Mouse (Mus musculus): ENCODE data around the gene 4930556J24Rik.
A peak's percentile ranks its signal among the peaks of the same experiment; 100 is the strongest.
"Not testable (repeated sequence)": the region's sequence is repeated elsewhere in the genome, so short reads cannot be mapped to it uniquely, and the experiment has no call there.

The 4930556J24Rik gene

DNA sequence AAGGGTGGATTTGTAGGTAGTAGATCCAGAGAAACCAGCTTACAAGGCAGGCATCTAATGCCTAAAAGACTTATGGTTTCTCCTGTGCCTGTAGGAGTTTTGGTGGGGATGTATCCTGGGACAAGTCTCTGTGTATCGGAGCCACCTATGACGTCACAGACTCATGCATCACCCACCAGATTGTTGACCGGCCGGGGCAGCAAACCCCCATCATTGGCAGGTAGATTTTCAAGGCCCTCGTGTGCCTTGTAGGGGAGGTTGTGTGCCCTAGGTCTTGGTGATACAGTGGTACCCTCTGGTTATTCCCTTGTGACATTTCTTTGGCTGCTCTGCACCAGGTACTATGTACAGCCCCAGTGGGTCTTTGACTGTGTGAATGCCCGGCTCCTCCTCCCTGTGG, at the start of gene 4930556J24Rik:
4930556J24Rik (minus strand) TSS at position 101 of the 400 bp plus-strand sequence.
- DNase-seq (ENCODE audit: low read depth): no peak

DNA sequence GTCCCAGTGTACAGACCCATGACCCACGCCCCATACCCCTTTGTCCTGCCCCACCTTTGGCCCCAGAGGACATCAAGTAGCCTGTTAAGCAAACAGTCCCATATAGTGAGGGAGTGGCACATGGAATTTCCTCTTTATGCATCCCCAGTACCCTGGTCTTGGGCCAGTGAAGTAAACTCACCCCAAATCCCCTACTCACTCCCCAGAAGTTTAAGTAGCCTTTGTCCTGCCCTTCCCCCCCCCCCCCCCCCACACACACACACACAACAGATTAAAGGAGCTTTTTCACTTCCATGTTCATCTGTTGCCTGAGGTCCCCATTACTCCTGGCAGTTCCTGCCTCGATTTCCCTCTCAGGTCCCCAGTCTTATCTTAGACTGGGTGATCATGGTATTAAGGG, 46.7 kb upstream of the 4930556J24Rik start:
- no peak for DNase-seq (ENCODE audit: low read depth)

- DNase-seq (ENCODE audit: low read depth): not testable (repeated sequence)
Measured at GRCm38 (mm10) chr11:4022111-4022510, 45.5 kb upstream of the 4930556J24Rik start.

DNA sequence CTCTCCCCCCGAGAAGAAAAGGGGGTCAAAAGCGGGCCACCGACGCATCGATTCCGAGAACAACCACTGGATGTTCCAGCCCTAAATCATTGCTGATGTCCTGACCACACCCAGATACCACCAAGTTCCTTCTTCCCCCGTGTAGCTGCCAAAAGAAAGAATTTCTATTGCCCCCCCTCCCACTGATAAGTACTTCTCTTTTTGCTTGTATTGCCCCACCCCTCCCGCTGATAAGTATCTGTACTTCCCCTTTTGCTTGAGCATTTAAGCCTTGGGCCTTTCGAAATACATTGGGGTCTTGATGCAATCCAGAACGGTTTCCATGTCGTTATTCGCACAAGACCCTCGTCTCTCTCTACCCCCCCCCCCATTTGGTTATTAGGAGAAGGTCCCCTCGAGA, 39.2 kb upstream of the 4930556J24Rik start:
- not testable (repeated sequence) for DNase-seq (ENCODE audit: low read depth)

GRCm38 (mm10) chr11:4012616-4013015, 36.0 kb upstream of the 4930556J24Rik start:
- DNase-seq (ENCODE audit: low read depth): no peak

- no peak for DNase-seq (ENCODE audit: low read depth)
Measured at GRCm38 (mm10) chr11:4006462-4006861, 29.9 kb upstream of the 4930556J24Rik start.

GRCm38 (mm10) chr11:4005220-4005805, 28.7 kb upstream of the 4930556J24Rik start:
- DNase-seq (ENCODE audit: low read depth): no peak

DNA sequence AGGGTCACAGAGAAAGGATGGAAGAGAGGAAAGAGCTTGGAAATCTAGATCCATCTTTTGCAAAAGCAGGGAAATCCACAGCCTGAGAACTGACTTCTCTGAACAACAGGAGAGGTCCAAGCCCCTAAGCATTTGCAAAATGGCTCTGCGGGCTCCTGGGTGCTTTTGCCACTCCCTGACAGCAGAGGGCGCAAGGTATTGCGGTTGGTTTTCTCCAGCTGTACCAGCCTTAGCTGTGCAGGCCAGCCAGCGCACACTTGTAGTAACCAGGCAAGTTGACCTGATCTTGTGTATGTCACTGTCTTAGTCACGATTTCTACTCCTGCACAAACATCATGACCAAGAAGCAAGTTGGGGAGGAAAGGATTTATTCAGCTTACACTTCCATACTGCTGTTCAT, 25.0 kb upstream of the 4930556J24Rik start:
- peak; percentile 74 for DNase-seq (ENCODE audit: low read depth)

- no peak for DNase-seq (ENCODE audit: low read depth)
Measured at GRCm38 (mm10) chr11:3999547-3999946, 23.0 kb upstream of the 4930556J24Rik start.

- peak; percentile 35 for DNase-seq (ENCODE audit: low read depth)
Measured at GRCm38 (mm10) chr11:3997978-3998720, 21.6 kb upstream of the 4930556J24Rik start.

GRCm38 (mm10) chr11:3996840-3997239, 20.3 kb upstream of the 4930556J24Rik start:
- DNase-seq (ENCODE audit: low read depth): no peak

GRCm38 (mm10) chr11:3995511-3995910, 18.9 kb upstream of the 4930556J24Rik start:
- DNase-seq (ENCODE audit: low read depth): no peak

- DNase-seq (ENCODE audit: low read depth): no peak
Measured at GRCm38 (mm10) chr11:3993914-3994313, 17.3 kb upstream of the 4930556J24Rik start.

- no peak for DNase-seq (ENCODE audit: low read depth)
Measured at GRCm38 (mm10) chr11:3993132-3993531, 16.6 kb upstream of the 4930556J24Rik start.

DNA sequence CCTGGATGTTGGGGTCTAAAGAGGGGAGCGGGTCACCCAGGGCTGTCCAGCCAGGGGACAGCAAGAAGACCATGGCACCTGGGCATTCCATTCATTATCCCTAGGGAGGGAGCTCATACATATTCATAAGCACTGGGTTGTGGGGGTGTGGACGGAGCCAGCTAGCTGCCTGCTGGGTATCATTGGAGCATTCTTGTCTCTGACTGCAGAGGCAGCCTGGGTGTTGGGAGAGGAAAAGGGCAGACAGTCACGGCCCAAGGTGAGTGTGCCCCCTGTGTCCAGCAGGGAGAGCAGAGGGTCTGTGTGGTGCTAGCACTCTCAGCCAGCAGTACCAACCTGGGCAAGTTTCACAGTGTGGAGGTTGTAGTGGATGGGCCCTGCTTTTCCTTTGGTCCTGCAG, 13.2 kb upstream of the 4930556J24Rik start:
- no peak for DNase-seq (ENCODE audit: low read depth)

DNA sequence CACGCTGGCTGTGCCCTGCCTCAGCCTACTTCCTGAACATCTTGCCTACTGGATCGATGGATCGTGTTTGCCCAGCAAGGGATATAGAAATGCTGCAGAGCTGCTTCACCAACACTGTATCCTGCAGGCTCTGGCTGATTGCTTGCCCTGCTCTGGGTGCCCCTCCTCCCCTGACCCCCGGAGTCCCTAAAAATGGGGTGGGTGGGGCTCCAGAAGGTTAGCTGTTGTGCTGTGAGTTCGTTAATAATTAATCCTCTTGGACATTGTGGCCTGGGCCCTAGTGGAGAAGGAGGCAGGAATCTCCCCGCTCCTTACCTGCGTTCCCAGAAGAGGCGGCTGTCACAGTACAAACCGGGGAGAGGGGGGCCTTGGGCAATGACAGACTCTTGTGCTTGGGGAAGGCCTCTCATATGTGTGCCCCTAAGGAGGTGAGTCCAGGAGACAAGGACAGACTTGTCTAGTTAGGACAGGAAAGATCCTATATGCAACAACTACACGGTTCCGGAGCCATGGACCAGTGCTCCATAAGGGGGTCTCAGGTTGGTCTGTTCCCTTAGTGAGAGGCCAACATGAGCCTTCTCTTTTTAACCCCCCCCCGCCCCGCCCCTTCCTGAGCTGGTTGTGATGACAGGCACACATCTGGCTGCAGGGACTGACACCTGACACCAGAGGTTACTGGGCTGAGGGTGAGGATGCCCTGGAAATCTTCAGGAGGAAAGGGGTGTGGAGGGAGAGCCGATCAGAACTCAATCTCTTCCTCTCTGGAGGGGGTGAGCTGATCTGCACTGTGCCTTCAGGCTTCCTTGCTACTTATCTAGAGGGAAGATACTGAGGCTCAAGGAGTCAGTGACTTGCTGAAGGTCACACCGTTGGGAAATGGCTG, 7.5 kb upstream of the 4930556J24Rik start:
- DNase-seq (ENCODE audit: low read depth): no peak

- DNase-seq (ENCODE audit: low read depth): no peak
Measured at GRCm38 (mm10) chr11:3983291-3983862, 6.8 kb upstream of the 4930556J24Rik start, which contains the start of gene Gal3st1. Gene Gal3st1, plus strand, starts transcription at chr11:3983636.

DNA sequence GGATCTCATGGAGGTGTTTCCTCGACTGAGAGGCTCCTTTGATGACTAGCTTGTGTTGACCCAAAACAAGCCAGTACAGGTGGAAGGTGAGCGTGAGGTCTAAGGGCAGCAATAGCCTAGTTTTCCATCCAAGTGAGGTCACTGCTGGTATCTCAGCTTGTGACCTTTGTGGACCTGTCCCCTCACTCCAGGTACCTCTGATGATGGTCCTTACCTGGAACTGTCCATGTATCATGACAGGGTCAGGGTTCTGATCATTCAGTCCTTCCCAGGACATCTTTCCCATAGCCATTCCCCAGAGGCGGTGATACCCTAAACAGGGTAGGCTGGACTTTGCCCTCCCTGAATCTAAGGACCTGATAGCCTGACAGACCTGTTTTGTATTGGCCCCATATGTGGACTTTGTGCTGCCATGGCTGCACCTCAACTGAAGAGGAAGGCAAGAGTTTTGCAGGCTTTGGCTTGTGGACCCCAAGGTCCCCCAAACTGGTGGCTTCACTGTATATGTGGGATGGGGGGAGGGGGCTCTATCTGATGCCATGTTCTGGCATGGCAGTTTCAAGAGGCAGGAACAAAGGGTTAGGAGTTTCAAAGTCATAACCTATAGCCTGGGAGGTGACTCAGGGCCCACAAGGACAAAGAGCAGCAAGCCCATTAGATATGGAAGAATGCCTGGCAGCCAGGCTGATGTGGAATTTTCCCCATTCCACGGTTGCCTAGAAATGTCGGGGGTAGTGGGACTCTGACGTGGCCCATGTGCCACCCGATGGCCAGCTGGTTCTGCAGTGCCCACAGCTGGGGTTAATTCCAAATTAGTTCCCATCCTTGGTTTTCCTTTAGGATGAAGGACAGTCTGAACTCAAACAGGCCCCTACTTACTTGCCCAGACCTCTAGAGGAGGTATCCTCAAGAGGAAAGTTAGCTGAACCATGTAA, 6.0 kb upstream of the 4930556J24Rik start:
- DNase-seq (ENCODE audit: low read depth): no peak

GRCm38 (mm10) chr11:3981536-3981935, 5.0 kb upstream of the 4930556J24Rik start:
- no peak for DNase-seq (ENCODE audit: low read depth)

DNA sequence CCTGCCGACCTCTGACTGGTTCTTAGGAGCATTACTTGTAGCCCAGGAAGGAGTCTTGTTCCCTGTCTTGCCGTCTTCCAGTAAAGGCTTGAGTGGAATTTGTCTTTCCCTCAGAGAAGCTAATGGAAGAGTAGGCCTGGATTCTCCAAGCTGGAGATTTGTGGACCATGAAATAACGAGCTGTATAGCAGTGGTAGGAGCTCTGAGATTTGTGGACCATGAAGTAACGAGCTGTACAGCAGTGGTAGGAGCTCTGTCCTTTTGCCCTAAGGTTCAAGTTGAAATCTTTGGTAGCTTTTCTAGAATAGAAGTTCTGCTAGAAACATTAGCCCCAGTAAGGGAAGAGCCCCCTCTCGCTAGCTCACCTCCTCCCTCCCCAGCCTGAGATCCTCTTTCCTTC, 1.8 kb upstream of the 4930556J24Rik start:
- DNase-seq (ENCODE audit: low read depth): no peak

DNA sequence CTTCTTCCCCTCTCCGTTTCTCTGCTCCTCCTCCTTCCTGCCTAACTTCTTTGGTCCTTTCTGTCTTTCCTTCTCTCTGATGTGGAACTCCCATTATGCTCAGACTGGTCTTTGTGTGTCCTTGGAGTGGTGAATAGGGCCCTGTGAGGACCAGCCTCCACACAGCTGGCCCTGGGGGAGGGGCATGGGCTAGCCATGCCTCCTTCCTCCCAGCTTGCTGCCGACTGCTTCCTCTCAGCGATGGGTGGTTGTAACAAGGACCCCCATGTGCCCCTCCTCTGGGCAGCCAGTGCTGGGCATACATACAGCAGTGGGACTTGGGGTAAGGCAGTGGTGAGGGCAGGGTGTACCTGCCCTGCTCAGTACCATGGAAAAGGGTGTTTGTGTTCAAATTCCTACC, 2.3 kb downstream of the 4930556J24Rik start:
- no peak for DNase-seq (ENCODE audit: low read depth)

Measured in induced T-regulatory cell, adult 2 months (primary cell).